Mouse (Mus musculus): ENCODE measurements around the gene Mrpl42. TPM values are rescaled to one million over a fixed set of nuclear protein-coding genes. Genes with fewer than 3 reads are reported as not detected.
A peak's percentile ranks its signal among the peaks of the same experiment; 100 is the strongest.

Gene Mrpl42
- polyA plus RNA-seq, 1 experiment from 2014 or later = 432 TPM

- Histone ChIP-seq H3K4me3 (replicated peaks; ENCODE audit: low read depth, low read length) (no peak overlapping the region), H3K4me1 (replicated peaks; ENCODE audit: insufficient read depth, low read length) (no peaks in the 10 kb centered on the region), H3K4me2 (ENCODE audit: low read length) (no peak overlapping the region), H3K36me3 (ENCODE audit: insufficient read depth, low read length) (peaks cover 21% of the 10 kb centered on the region; the same call in 1 of the 2 replicates), H3K9ac (ENCODE audit: low read depth, low read length) (no peak overlapping the region), H3K27me3 (ENCODE audit: insufficient read depth, low read length) (no peaks in the 10 kb centered on the region), H3K27ac (no peak overlapping the region), H3K9me3 (replicated peaks; ENCODE audit: low read length) (no peaks in the 10 kb centered on the region)
- TF ChIP-seq CTCF (IDR thresholded peaks at IDR 0.05; ENCODE audit: low read depth) = no peak
- WGBS = 81% methylated on average over 2 of the region's 2 CpGs
- DNase-seq (ENCODE audit: low spot score) = no peak
- ATAC-seq (replicated peaks; ENCODE audit: low FRiP score, low read depth) = no peak
These were observed 42.9 kb upstream of the Mrpl42 start for GRCm38 (mm10) chr10:95544651-95545050.

DNA sequence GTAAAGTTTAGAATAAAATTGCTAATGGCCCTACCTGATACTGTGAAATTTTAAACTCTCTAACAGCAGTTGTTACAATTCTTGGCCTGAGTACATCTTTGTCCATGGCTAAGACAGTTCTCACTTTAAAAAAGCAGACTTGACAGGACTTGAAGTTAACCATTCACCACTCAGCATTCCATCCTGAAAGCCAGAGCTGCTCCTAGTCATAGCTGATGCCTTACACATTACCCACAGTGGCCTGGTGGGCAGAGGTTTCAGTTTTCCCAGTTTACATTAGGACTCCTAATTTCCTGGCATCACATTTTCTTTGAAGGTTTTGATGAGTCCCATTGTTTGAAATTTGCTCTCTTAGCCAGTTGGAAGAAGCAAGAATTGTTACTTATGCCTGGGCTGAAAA lies 42.3 kb upstream of the Mrpl42 start:
- Histone ChIP-seq H3K9me3 (replicated peaks; ENCODE audit: low read length) (no peaks in the 10 kb centered on the region), H3K4me2 (ENCODE audit: low read length) (no peak overlapping the region), H3K4me1 (replicated peaks; ENCODE audit: insufficient read depth, low read length) (no peaks in the 10 kb centered on the region), H3K4me3 (replicated peaks; ENCODE audit: low read depth, low read length) (no peak overlapping the region), H3K27ac (no peak overlapping the region), H3K27me3 (ENCODE audit: insufficient read depth, low read length) (no peaks in the 10 kb centered on the region), H3K9ac (ENCODE audit: low read depth, low read length) (no peak overlapping the region), H3K36me3 (ENCODE audit: insufficient read depth, low read length) (peaks cover 20% of the 10 kb centered on the region; the same call in 1 of the 2 replicates)
- DNase-seq (ENCODE audit: low spot score) (no peak), ATAC-seq (replicated peaks; ENCODE audit: low FRiP score, low read depth) (0 out of 2 replicates have a peak, but pooled peaks have one; percentile 65)
- TF ChIP-seq CTCF (IDR thresholded peaks at IDR 0.05; ENCODE audit: low read depth) = no peak

- Histone ChIP-seq H3K4me1 (replicated peaks; ENCODE audit: insufficient read depth, low read length) (no peaks in the 10 kb centered on the region), H3K27me3 (ENCODE audit: insufficient read depth, low read length) (no peaks in the 10 kb centered on the region), H3K27ac (no peak overlapping the region), H3K4me3 (replicated peaks; ENCODE audit: low read depth, low read length) (no peak overlapping the region), H3K4me2 (ENCODE audit: low read length) (no peak overlapping the region), H3K36me3 (ENCODE audit: insufficient read depth, low read length) (peaks cover 17% of the 10 kb centered on the region; the same call in 1 of the 2 replicates), H3K9ac (ENCODE audit: low read depth, low read length) (no peak overlapping the region), H3K9me3 (replicated peaks; ENCODE audit: low read length) (no peaks in the 10 kb centered on the region)
- DNase-seq (ENCODE audit: low spot score) = no peak
- TF ChIP-seq CTCF (IDR thresholded peaks at IDR 0.05; ENCODE audit: low read depth) = no peak
- no peak for ATAC-seq (replicated peaks; ENCODE audit: low FRiP score, low read depth)
- WGBS = 79% methylated on average over 2 of the region's 2 CpGs
These were observed 41.6 kb upstream of the Mrpl42 start for GRCm38 (mm10) chr10:95543377-95543776.

- H3K36me3 ChIP-seq (ENCODE audit: insufficient read depth, low read length) = peaks cover 15% of the 10 kb centered on the region; the same call in 1 of the 2 replicates
- ATAC-seq (replicated peaks; ENCODE audit: low FRiP score, low read depth) = no peak
- WGBS = 83% methylated on average over 4 of the region's 4 CpGs
- H3K4me3 ChIP-seq (replicated peaks; ENCODE audit: low read depth, low read length) = no peak overlapping the region
- TF ChIP-seq CTCF (IDR thresholded peaks at IDR 0.05; ENCODE audit: low read depth) = no peak
- H3K27ac ChIP-seq = no peak overlapping the region
- H3K27me3 ChIP-seq (ENCODE audit: insufficient read depth, low read length) = no peaks in the 10 kb centered on the region
- DNase-seq (ENCODE audit: low spot score) = no peak
- no peaks in the 10 kb centered on the region for H3K4me1 ChIP-seq (replicated peaks; ENCODE audit: insufficient read depth, low read length)
- H3K9me3 ChIP-seq (replicated peaks; ENCODE audit: low read length) = no peaks in the 10 kb centered on the region
- no peak overlapping the region for H3K4me2 ChIP-seq (ENCODE audit: low read length)
- no peak overlapping the region for H3K9ac ChIP-seq (ENCODE audit: low read depth, low read length)
These were observed 41.2 kb upstream of the Mrpl42 start for GRCm38 (mm10) chr10:95542916-95543315.

DNA sequence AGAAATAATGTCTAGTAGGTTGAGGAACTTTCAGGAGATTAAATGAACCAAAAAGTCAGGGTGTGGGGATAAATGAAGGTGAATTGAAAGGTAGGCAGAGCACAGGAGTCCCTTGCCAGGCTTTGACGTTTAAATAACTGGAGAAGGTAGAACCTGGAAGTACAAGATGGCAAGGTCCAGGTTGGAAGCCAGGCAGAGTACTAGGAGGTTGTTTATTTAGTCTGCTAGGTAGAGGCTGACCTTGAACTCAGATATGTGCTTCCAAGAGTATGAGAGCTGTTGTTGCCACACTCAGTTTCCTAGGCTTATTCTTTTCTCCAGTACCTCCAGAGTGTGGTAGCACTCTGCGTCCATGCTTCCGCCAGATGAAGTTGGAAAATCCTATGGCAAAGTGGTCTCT lies 38.1 kb upstream of the Mrpl42 start:
- no peak for ATAC-seq (replicated peaks; ENCODE audit: low FRiP score, low read depth)
- Histone ChIP-seq H3K36me3 (ENCODE audit: insufficient read depth, low read length) (peaks cover 9% of the 10 kb centered on the region; the same call in 1 of the 2 replicates), H3K4me3 (replicated peaks; ENCODE audit: low read depth, low read length) (no peak overlapping the region), H3K27me3 (ENCODE audit: insufficient read depth, low read length) (no peaks in the 10 kb centered on the region), H3K4me1 (replicated peaks; ENCODE audit: insufficient read depth, low read length) (no peaks in the 10 kb centered on the region), H3K9me3 (replicated peaks; ENCODE audit: low read length) (no peaks in the 10 kb centered on the region), H3K4me2 (ENCODE audit: low read length) (no peak overlapping the region), H3K9ac (ENCODE audit: low read depth, low read length) (no peak overlapping the region), H3K27ac (no peak overlapping the region)
- no peak for DNase-seq (ENCODE audit: low spot score)
- no peak for TF ChIP-seq CTCF (IDR thresholded peaks at IDR 0.05; ENCODE audit: low read depth)
- WGBS = 91% methylated on average over 3 of the region's 3 CpGs

- Histone ChIP-seq H3K4me1 (replicated peaks; ENCODE audit: insufficient read depth, low read length) (no peaks in the 10 kb centered on the region), H3K4me2 (ENCODE audit: low read length) (no peak overlapping the region), H3K9ac (ENCODE audit: low read depth, low read length) (no peak overlapping the region), H3K27ac (no peak overlapping the region), H3K27me3 (ENCODE audit: insufficient read depth, low read length) (no peaks in the 10 kb centered on the region), H3K9me3 (replicated peaks; ENCODE audit: low read length) (no peaks in the 10 kb centered on the region), H3K4me3 (replicated peaks; ENCODE audit: low read depth, low read length) (no peak overlapping the region), H3K36me3 (ENCODE audit: insufficient read depth, low read length) (0 out of 2 replicates have a peak, but pooled peaks cover 6% of the 10 kb centered on the region)
- DNase-seq (ENCODE audit: low spot score) = no peak
- no peak for TF ChIP-seq CTCF (IDR thresholded peaks at IDR 0.05; ENCODE audit: low read depth)
- 80% methylated on average over 3 of the region's 3 CpGs for WGBS
- ATAC-seq (replicated peaks; ENCODE audit: low FRiP score, low read depth) = no peak
These were observed 37.5 kb upstream of the Mrpl42 start for GRCm38 (mm10) chr10:95539260-95539659.

DNA sequence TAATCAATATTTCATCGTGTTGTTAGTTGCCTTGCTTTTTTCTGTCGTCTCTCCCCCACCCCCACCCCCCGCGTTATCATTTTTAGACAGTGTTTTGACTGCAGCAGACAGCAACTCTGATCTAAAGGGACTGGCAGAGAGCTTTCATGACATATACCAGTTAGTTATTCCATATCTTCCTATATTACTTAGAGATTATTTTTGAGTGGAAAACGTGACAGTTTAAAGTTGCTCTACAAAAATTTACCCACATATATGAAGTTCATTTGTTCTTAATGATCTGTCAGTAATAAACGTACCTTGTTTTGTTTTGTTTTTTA lies 34.4 kb upstream of the Mrpl42 start:
- no peak for TF ChIP-seq CTCF (IDR thresholded peaks at IDR 0.05; ENCODE audit: low read depth)
- H3K36me3 ChIP-seq (ENCODE audit: insufficient read depth, low read length) = no peaks in the 10 kb centered on the region
- H3K27ac ChIP-seq = no peak overlapping the region
- H3K9ac ChIP-seq (ENCODE audit: low read depth, low read length) = no peak overlapping the region
- 87% methylated on average over 6 of the region's 6 CpGs for WGBS
- H3K4me2 ChIP-seq (ENCODE audit: low read length) = no peak overlapping the region
- H3K4me3 ChIP-seq (replicated peaks; ENCODE audit: low read depth, low read length) = no peak overlapping the region
- H3K4me1 ChIP-seq (replicated peaks; ENCODE audit: insufficient read depth, low read length) = no peaks in the 10 kb centered on the region
- no peaks in the 10 kb centered on the region for H3K27me3 ChIP-seq (ENCODE audit: insufficient read depth, low read length)
- ATAC-seq (replicated peaks; ENCODE audit: low FRiP score, low read depth) (no peak), DNase-seq (ENCODE audit: low spot score) (no peak)
- no peaks in the 10 kb centered on the region for H3K9me3 ChIP-seq (replicated peaks; ENCODE audit: low read length)
